Mouse (Mus musculus) bone marrow macrophage, adult 2 months (primary cell): ENCODE data around the gene Nhp2. TPM values are rescaled to one million over a fixed set of nuclear protein-coding genes. Genes with fewer than 3 reads are reported as not detected.
A peak's percentile ranks its signal among the peaks of the same experiment; 100 is the strongest.
"Not testable (repeated sequence)": the region's sequence is repeated elsewhere in the genome, so short reads cannot be mapped to it uniquely, and the experiment has no call there.

Source experiments
- H3K27ac ChIP-seq: 2 replicates; pipeline ENCODE4 v1.5.1; 2012; ENCODE audit warnings: low read depth, low read length; ENCODE audit not compliant: insufficient read depth
- H3K4me1 ChIP-seq: 2 replicates; pipeline ENCODE4 v1.6.1; 2012; ENCODE audit warnings: low read length; ENCODE audit not compliant: control insufficient read depth, insufficient read depth
- H3K4me3 ChIP-seq: 2 replicates; pipeline ENCODE4 v1.5.1; 2012; ENCODE audit warnings: mild to moderate bottlenecking, low read length, moderate library complexity; ENCODE audit not compliant: insufficient read depth
- CTCF ChIP-seq: IDR thresholded peaks from 2 replicates; pipeline ENCODE4 v1.5.1; 2012; ENCODE audit warnings: low read depth, mild to moderate bottlenecking, low read length, moderate library complexity
- POLR2A ChIP-seq: IDR thresholded peaks from 2 replicates; pipeline ENCODE4 v1.6.1; 2012; ENCODE audit warnings: mild to moderate bottlenecking, low read depth, low read length, borderline replicate concordance
- polyA plus RNA-seq: library from polyadenylated mRNA; stranded (reverse); fragments of >200 nt; gene quantifications from 2 replicates; pipeline ENCODE4 v1.2.4, GENCODE M21; 2012; ENCODE audit not compliant: missing spikeins, insufficient read depth, insufficient read length

Nhp2 gene
- polyA plus RNA-seq, 1 experiment: 38.8 TPM

GRCm38 (mm10) chr11:51605602-51606446 lies 13.7 kb upstream of the Nhp2 start:
- peak overlapping the region; percentile 94 for H3K4me3 ChIP-seq
- TF ChIP-seq POLR2A (no peak), CTCF (no peak)
- H3K4me1 ChIP-seq: peaks cover 9% of the 10 kb centered on the region

GRCm38 (mm10) chr11:51606447-51607095 lies 13.0 kb upstream of the Nhp2 start, which contains the start of gene Hnrnpab:
Gene Hnrnpab, minus strand, starts transcription at chr11:51606847.
- peaks cover 9% of the 10 kb centered on the region for H3K4me1 ChIP-seq
- H3K4me3 ChIP-seq: peak within 1 kb of the TSS; percentile 94
- TF ChIP-seq POLR2A (peak; percentile 93), CTCF (no peak)
- peak within 1 kb of the TSS; percentile 89 for H3K27ac ChIP-seq

More at GRCm38 (mm10) chr11:51605602-51606446, 13.7 kb upstream of the Nhp2 start:
- peak overlapping the region; percentile 89 for H3K27ac ChIP-seq

- no peak for TF ChIP-seq POLR2A
- TF ChIP-seq CTCF: no peak
- Histone ChIP-seq H3K4me1 (peaks cover 9% of the 10 kb centered on the region), H3K4me3 (peak overlapping the region; percentile 94), H3K27ac (peak overlapping the region; percentile 70)
Measured at GRCm38 (mm10) chr11:51607096-51607738, 12.3 kb upstream of the Nhp2 start.

GRCm38 (mm10) chr11:51609266-51609909 lies 10.1 kb upstream of the Nhp2 start:
- peaks cover 10% of the 10 kb centered on the region for H3K4me1 ChIP-seq
- TF ChIP-seq POLR2A: no peak
- TF ChIP-seq CTCF: no peak
- H3K27ac ChIP-seq: no peak overlapping the region
- H3K4me3 ChIP-seq: no peak overlapping the region

GRCm38 (mm10) chr11:51609940-51610339 lies 9.6 kb upstream of the Nhp2 start:
- not testable (repeated sequence) for H3K27ac ChIP-seq, H3K4me3 ChIP-seq
- peaks cover 12% of the 10 kb centered on the region for H3K4me1 ChIP-seq

GRCm38 (mm10) chr11:51614256-51614655 lies 5.3 kb upstream of the Nhp2 start:
- no peak overlapping the region for H3K27ac ChIP-seq
- no peak for TF ChIP-seq POLR2A
- no peak for TF ChIP-seq CTCF
- H3K4me3 ChIP-seq: no peak overlapping the region
- H3K4me1 ChIP-seq: peaks cover 18% of the 10 kb centered on the region

GRCm38 (mm10) chr11:51615129-51615528 lies 4.4 kb upstream of the Nhp2 start:
- TF ChIP-seq POLR2A (no peak), CTCF (no peak)
- Histone ChIP-seq H3K4me3 (peak overlapping the region; percentile 58), H3K4me1 (peaks cover 16% of the 10 kb centered on the region), H3K27ac (peak overlapping the region; percentile 86)

- TF ChIP-seq POLR2A: no peak
- no peak for TF ChIP-seq CTCF
- Histone ChIP-seq H3K4me1 (peaks cover 16% of the 10 kb centered on the region), H3K4me3 (peak overlapping the region; percentile 58), H3K27ac (peak overlapping the region; percentile 86)
Measured at GRCm38 (mm10) chr11:51615601-51616000, 3.9 kb upstream of the Nhp2 start.

GRCm38 (mm10) chr11:51616113-51616512 lies 3.4 kb upstream of the Nhp2 start:
- Histone ChIP-seq H3K4me1 (peaks cover 18% of the 10 kb centered on the region), H3K4me3 (peak overlapping the region; percentile 53), H3K27ac (peak overlapping the region; percentile 57)

GRCm38 (mm10) chr11:51617693-51618092 lies 1.8 kb upstream of the Nhp2 start:
- H3K4me3 ChIP-seq: no peak overlapping the region
- no peak overlapping the region for H3K27ac ChIP-seq
- TF ChIP-seq POLR2A (no peak), CTCF (peak; percentile 73)
- H3K4me1 ChIP-seq: peaks cover 24% of the 10 kb centered on the region
